Mouse (Mus musculus) stomach, embryonic 16.5 days (tissue): ENCODE data around the gene Baz1a. TPM values are rescaled to one million over a fixed set of nuclear protein-coding genes. Genes with fewer than 3 reads are reported as not detected.
"Not testable (repeated sequence)": the region's sequence is repeated elsewhere in the genome, so short reads cannot be mapped to it uniquely, and the experiment has no call there.

Experiments
- ATAC-seq: fragments of 200-750 bp; cut with Nextera tagmentation; 2 replicates; pipeline ENCODE4 v1.8.0; 2017; ENCODE audit warnings: moderate number of reproducible peaks, moderate TSS enrichment; ENCODE audit not compliant: insufficient read depth, low FRiP score
- H3K27ac ChIP-seq: fragments of 300-500 bp; sonication (generic); 2 replicates; pipeline ENCODE4 v1.5.1; 2014; ENCODE audit warnings: low read length
- H3K27me3 ChIP-seq: fragments of 300-500 bp; sonication (generic); 2 replicates; pipeline ENCODE4 v1.6.1; 2014; ENCODE audit warnings: low read length, control low read depth, mixed read lengths; ENCODE audit not compliant: control insufficient read depth, insufficient read depth
- H3K36me3 ChIP-seq: fragments of 300-500 bp; sonication (generic); 2 replicates; pipeline ENCODE4 v1.6.1; 2014; ENCODE audit warnings: low read length; ENCODE audit not compliant: control insufficient read depth, insufficient read depth
- H3K4me1 ChIP-seq: fragments of 300-500 bp; sonication (generic); 2 replicates; pipeline ENCODE4 v1.6.1; 2014; ENCODE audit warnings: low read length, control low read depth, mixed read lengths; ENCODE audit not compliant: control insufficient read depth, insufficient read depth
- H3K4me2 ChIP-seq: fragments of 300-500 bp; sonication (generic); 2 replicates; pipeline ENCODE4 v1.6.1; 2014; ENCODE audit warnings: low read depth, low read length, mixed read lengths
- H3K4me3 ChIP-seq: fragments of 300-500 bp; sonication (generic); replicated peaks from 2 replicates; pipeline ENCODE4 v1.5.1; 2014; ENCODE audit warnings: mild to moderate bottlenecking, low read length
- H3K9ac ChIP-seq: fragments of 300-500 bp; sonication (generic); 2 replicates; pipeline ENCODE4 v1.6.1; 2014; ENCODE audit warnings: low read length
- H3K9me3 ChIP-seq: fragments of 300-500 bp; sonication (generic); replicated peaks from 2 replicates; pipeline ENCODE4 v1.6.1; 2016; ENCODE audit warnings: low read length, control low read depth; ENCODE audit not compliant: control insufficient read depth
- WGBS: fragments of 180-500 bp; shearing (Covaris S2); extraction: QIAGEN DNeasy Blood & Tissue Kit; methylation state at CpG from one replicate; pipeline ENCODE4 v1.1.7; 2014; 5-methylcytosine and 5-hydroxymethylcytosine counted together
- polyA plus RNA-seq: library from polyadenylated mRNA; unstranded; fragments of >200 nt; fragmentation: Nextera tagmentation; extraction: Ambion mirVana; gene quantifications from 2 replicates; pipeline ENCODE4 v1.2.1, GENCODE M21; 2015

The Baz1a gene
- polyA plus RNA-seq, 1 experiment from 2014 or later: 16.4 TPM

DNA sequence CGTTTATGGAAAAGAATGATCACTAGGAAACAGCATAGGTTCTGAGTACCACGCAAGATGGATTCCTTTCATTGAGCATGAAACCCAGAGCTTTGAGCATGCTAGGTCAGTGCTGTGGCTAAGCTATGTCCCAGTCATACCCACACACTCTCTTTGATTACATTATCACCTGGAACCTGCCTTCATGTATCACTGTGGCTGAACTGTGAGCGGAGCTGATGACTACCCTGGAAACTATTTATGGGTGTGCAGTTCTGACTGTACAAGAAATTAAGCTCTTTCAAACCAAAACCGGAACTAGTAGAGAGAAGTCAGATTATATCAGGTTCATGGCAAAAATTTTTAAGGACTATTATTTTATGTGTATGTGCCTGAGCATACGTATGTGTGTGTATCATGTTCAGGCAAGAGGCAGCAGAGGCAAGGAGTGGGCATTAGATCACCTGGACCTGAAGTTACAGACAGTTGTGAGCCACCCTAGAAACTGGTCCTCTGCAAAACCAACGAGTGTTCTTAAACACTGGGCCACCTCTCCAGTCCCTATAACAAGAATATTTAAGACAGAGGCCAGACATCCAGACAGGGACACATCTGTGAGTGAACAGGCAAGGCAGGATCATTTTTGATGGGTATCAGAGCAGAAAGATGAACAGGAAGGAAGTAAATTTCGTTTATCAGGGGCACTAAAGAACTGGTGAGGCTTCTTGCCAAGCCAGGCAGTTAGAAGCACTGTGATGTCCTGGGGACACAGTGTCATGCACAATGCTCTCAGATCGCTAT lies 2.4 kb upstream of the Baz1a start:
- no peak overlapping the region for H3K27ac ChIP-seq
- ATAC-seq: no peak
- H3K9me3 ChIP-seq: no peaks in the 10 kb centered on the region
- no peak overlapping the region for H3K4me3 ChIP-seq
- no peak overlapping the region for H3K9ac ChIP-seq
- H3K27me3 ChIP-seq: no peaks in the 10 kb centered on the region
- WGBS: 72% methylated on average over 8 of the region's 8 CpGs
- no peak overlapping the region for H3K4me2 ChIP-seq
- H3K4me1 ChIP-seq: no peaks in the 10 kb centered on the region
- no peaks in the 10 kb centered on the region for H3K36me3 ChIP-seq

- no peak overlapping the region for H3K27ac ChIP-seq
- no peaks in the 10 kb centered on the region for H3K36me3 ChIP-seq
- H3K9ac ChIP-seq: no peak overlapping the region
- H3K4me2 ChIP-seq: no peak overlapping the region
- no peaks in the 10 kb centered on the region for H3K4me1 ChIP-seq
- no peaks in the 10 kb centered on the region for H3K27me3 ChIP-seq
- no peak for ATAC-seq
- no peaks in the 10 kb centered on the region for H3K9me3 ChIP-seq
- H3K4me3 ChIP-seq: no peak overlapping the region
- 90% methylated on average over 5 of the region's 5 CpGs for WGBS
Observed at GRCm38 (mm10) chr12:55015428-55015827, 1.3 kb upstream of the Baz1a start.

GRCm38 (mm10) chr12:55013031-55013430 lies 1.1 kb downstream of the Baz1a start:
- WGBS: 77% methylated on average over 1 of the region's 1 CpGs
- no peaks in the 10 kb centered on the region for H3K27me3 ChIP-seq
- H3K9ac ChIP-seq: no peak overlapping the region
- H3K36me3 ChIP-seq: no peaks in the 10 kb centered on the region
- H3K4me1 ChIP-seq: no peaks in the 10 kb centered on the region
- no peaks in the 10 kb centered on the region for H3K9me3 ChIP-seq
- H3K4me2 ChIP-seq: no peak overlapping the region
- H3K4me3 ChIP-seq: no peak overlapping the region
- H3K27ac ChIP-seq: no peak overlapping the region
- ATAC-seq: no peak

DNA sequence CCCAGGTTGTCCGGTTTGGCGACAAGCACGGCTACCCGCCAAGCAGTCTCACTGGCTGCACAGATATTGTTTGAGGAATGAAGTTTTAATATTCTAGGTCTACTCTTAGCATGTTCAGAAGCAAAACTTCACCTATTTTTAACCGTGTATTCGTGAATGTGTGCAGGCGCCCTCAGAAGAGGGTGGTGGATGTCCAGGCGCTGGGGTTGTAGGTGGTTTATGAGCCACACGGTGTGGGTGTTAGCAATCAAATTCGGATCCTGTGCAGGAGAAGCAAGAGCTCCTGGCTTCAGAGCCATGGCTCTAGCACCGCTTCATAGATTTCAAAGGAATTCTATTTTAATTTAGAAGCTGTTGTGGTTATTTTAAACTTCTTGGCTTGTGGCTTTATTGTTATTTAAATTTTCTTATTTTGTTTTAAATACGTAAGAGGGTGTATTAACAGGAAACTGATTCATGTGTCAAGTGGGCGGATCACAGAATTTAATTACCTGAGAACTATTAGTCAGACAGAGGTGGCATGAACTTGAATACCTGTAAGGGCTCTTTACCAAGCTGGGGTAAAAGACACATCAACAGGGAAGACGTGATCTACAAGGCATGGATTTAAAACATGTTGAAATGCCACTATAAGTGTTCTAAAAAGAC lies 6.7 kb downstream of the Baz1a start:
- ATAC-seq: no peak
- H3K4me1 ChIP-seq: no peaks in the 10 kb centered on the region
- H3K4me2 ChIP-seq: no peak overlapping the region
- H3K9me3 ChIP-seq: no peaks in the 10 kb centered on the region
- no peaks in the 10 kb centered on the region for H3K36me3 ChIP-seq
- H3K4me3 ChIP-seq: no peak overlapping the region
- no peaks in the 10 kb centered on the region for H3K27me3 ChIP-seq
- H3K9ac ChIP-seq: no peak overlapping the region
- 84% methylated on average over 14 of the region's 14 CpGs for WGBS
- H3K27ac ChIP-seq: no peak overlapping the region

DNA sequence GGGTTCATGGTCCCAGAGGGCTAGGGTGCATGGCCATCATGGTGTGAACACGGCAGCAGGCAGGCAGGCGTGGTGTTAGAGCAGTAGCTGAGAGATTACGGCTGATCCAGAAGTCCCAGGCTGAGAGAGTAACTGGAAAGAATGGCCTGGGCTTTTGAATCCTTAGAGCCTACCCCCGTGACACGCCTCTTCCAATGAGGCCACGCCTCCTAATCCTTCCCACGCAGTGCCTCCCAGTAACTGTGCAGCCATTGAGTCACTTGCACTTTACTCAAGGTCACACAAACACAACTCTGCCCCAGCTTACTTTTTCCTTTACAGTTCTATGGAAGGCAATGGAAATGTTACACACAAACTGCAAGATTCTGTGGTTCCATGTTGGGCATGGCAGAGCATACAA lies 8.1 kb downstream of the Baz1a start:
- Histone ChIP-seq H3K27ac (no peak overlapping the region), H3K27me3 (no peaks in the 10 kb centered on the region), H3K4me2 (no peak overlapping the region), H3K9ac (no peak overlapping the region), H3K4me1 (no peaks in the 10 kb centered on the region), H3K36me3 (no peaks in the 10 kb centered on the region), H3K9me3 (no peaks in the 10 kb centered on the region), H3K4me3 (no peak overlapping the region)
- 89% methylated on average over 7 of the region's 7 CpGs for WGBS
- no peak for ATAC-seq

DNA sequence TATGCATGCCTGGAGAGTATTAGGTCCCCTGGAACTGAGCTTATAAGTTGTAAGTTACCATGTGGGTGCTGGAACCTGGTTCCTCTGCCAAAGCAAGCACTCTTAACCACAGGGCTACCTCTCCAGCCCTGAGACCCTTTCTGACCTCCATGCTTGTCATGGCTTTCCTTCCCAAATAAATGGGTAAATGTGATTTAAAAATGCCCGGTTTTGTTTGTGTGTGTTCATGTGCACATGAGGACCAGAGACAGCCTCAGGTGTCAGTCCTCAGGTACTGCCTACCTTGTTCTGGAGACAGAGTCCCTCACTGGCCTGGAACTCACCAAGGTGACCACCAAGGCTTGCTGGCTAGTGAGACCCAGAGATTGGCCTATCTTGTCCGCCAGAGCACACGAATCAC lies 9.8 kb downstream of the Baz1a start:
- Histone ChIP-seq H3K27ac (no peak overlapping the region), H3K27me3 (no peaks in the 10 kb centered on the region), H3K4me2 (no peak overlapping the region), H3K9me3 (no peaks in the 10 kb centered on the region), H3K4me3 (no peak overlapping the region), H3K9ac (no peak overlapping the region), H3K36me3 (no peaks in the 10 kb centered on the region), H3K4me1 (no peaks in the 10 kb centered on the region)
- ATAC-seq: no peak
- WGBS: 86% methylated on average over 3 of the region's 3 CpGs

GRCm38 (mm10) chr12:55003843-55004242 lies 10.3 kb downstream of the Baz1a start:
- no peak for ATAC-seq
- no peaks in the 10 kb centered on the region for H3K4me1 ChIP-seq
- WGBS: 84% methylated on average over 5 of the region's 5 CpGs

GRCm38 (mm10) chr12:55002532-55002931 lies 11.6 kb downstream of the Baz1a start:
- not testable (repeated sequence) for H3K27me3 ChIP-seq, H3K27ac ChIP-seq, H3K4me2 ChIP-seq, H3K36me3 ChIP-seq, H3K9ac ChIP-seq, ATAC-seq, H3K4me3 ChIP-seq, H3K4me1 ChIP-seq, H3K9me3 ChIP-seq
- 94% methylated on average over 7 of the region's 7 CpGs for WGBS

More at GRCm38 (mm10) chr12:55003843-55004242, 10.3 kb downstream of the Baz1a start:
- no peaks in the 10 kb centered on the region for H3K27me3 ChIP-seq
- no peaks in the 10 kb centered on the region for H3K9me3 ChIP-seq
- no peak overlapping the region for H3K4me2 ChIP-seq
- no peak overlapping the region for H3K4me3 ChIP-seq
- H3K27ac ChIP-seq: no peak overlapping the region
- H3K9ac ChIP-seq: no peak overlapping the region
- no peaks in the 10 kb centered on the region for H3K36me3 ChIP-seq

GRCm38 (mm10) chr12:54999016-54999690 lies 15.0 kb downstream of the Baz1a start:
- no peak overlapping the region for H3K4me3 ChIP-seq
- no peak overlapping the region for H3K4me2 ChIP-seq
- H3K9me3 ChIP-seq: no peaks in the 10 kb centered on the region
- 0 out of 2 replicates have a peak overlapping the region, but pooled peaks have one; percentile 27 for H3K27ac ChIP-seq
- H3K27me3 ChIP-seq: no peaks in the 10 kb centered on the region
- ATAC-seq: no peak
- WGBS: 68% methylated on average over 14 of the region's 14 CpGs
- H3K9ac ChIP-seq: no peak overlapping the region
- no peaks in the 10 kb centered on the region for H3K4me1 ChIP-seq
- no peaks in the 10 kb centered on the region for H3K36me3 ChIP-seq
